ENCODE assay signal across 8 mouse cellular contexts in genomic region chr3:113080704-113081103, GRCm38 (mm10).
DNase-seq lines count a peak whose midpoint lies in the region; ATAC-seq and TF ChIP-seq lines count a peak whose summit lies in the region.

No protein-coding gene starts in this region.

- H3K27me3 ChIP-seq in heart, postnatal 0 days (ENCODE audit: control insufficient read depth, insufficient read depth, low read length) = no peaks in the 10 kb centered on the region
- H3K27me3 ChIP-seq in heart, embryonic 10.5 days (ENCODE audit: insufficient read depth, poor library complexity, severe bottlenecking) = no peaks in the 10 kb centered on the region
- no peaks in the 10 kb centered on the region for H3K27me3 ChIP-seq in midbrain, embryonic 12.5 days

- TF ChIP-seq EP300 in heart, postnatal 0 days (IDR thresholded peaks at IDR 0.05; ENCODE audit: low read depth) = no peak

- TF ChIP-seq CTCF in heart, postnatal 0 days (IDR thresholded peaks at IDR 0.05; ENCODE audit: low read depth) = peak; percentile 44

- no peak overlapping the region for H3K4me2 ChIP-seq in heart, postnatal 0 days (ENCODE audit: low read depth, low read length)
- H3K4me2 ChIP-seq in midbrain, embryonic 12.5 days (replicated peaks) = no peak overlapping the region

- ATAC-seq in heart, postnatal 0 days (ENCODE audit: insufficient read depth, low read depth) = no peak
- peak; percentile 71 for ATAC-seq in midbrain, embryonic 12.5 days (ENCODE audit: low FRiP score, low read depth)

- H3K27ac ChIP-seq in heart, postnatal 0 days (ENCODE audit: low read depth) = no peak overlapping the region
- H3K27ac ChIP-seq in heart, embryonic 10.5 days = no peak overlapping the region
- no peak overlapping the region for H3K27ac ChIP-seq in midbrain, embryonic 12.5 days (replicated peaks)

- no peaks in the 10 kb centered on the region for H3K36me3 ChIP-seq in heart, postnatal 0 days (replicated peaks; ENCODE audit: control insufficient read depth, insufficient read depth, low read length)
- H3K36me3 ChIP-seq in heart, embryonic 10.5 days = no peaks in the 10 kb centered on the region
- H3K36me3 ChIP-seq in midbrain, embryonic 12.5 days = no peaks in the 10 kb centered on the region

- no peaks in the 10 kb centered on the region for H3K9me3 ChIP-seq in heart, postnatal 0 days (replicated peaks; ENCODE audit: control insufficient read depth, low read length)
- no peaks in the 10 kb centered on the region for H3K9me3 ChIP-seq in heart, embryonic 10.5 days
- H3K9me3 ChIP-seq in midbrain, embryonic 12.5 days = no peaks in the 10 kb centered on the region

- peak; percentile 11 for DNase-seq in heart, postnatal 0 days (ENCODE audit: low spot score)
- no peak for DNase-seq in heart, embryonic 10.5 days (ENCODE audit: low spot score)
- peak; percentile 2 for DNase-seq in thymus, postnatal 25 days
- no peak for DNase-seq in thymus, adult 18-20 months
- peak; percentile 78 for DNase-seq in embryo, embryonic 10.5 days (ENCODE audit: low spot score)
- peak; percentile 6 to 66 for DNase-seq in kidney, postnatal 36 days
- DNase-seq in ovary, postnatal 36 days (ENCODE audit: low spot score) = no peak

- H3K9ac ChIP-seq in heart, postnatal 0 days (replicated peaks; ENCODE audit: low read depth, low read length) = no peak overlapping the region
- H3K9ac ChIP-seq in midbrain, embryonic 12.5 days (replicated peaks) = no peak overlapping the region

- no peaks in the 10 kb centered on the region for H3K4me1 ChIP-seq in heart, postnatal 0 days (ENCODE audit: control insufficient read depth, insufficient read depth)
- no peaks in the 10 kb centered on the region for H3K4me1 ChIP-seq in heart, embryonic 10.5 days
- no peaks in the 10 kb centered on the region for H3K4me1 ChIP-seq in midbrain, embryonic 12.5 days

- H3K4me3 ChIP-seq in heart, postnatal 0 days (ENCODE audit: low read depth, low read length) = no peak overlapping the region
- H3K4me3 ChIP-seq in heart, embryonic 10.5 days = no peak overlapping the region
- H3K4me3 ChIP-seq in midbrain, embryonic 12.5 days = no peak overlapping the region

- 0% methylated on average over 1 of the region's 1 CpGs for WGBS in heart, postnatal 0 days
- 0% methylated on average over 1 of the region's 1 CpGs for WGBS in heart, embryonic 10.5 days
- WGBS in midbrain, embryonic 12.5 days = 0% methylated on average over 1 of the region's 1 CpGs

Comparison
In these comparisons a context has a peak if more than half of its experiments do, and no peak if none do; other contexts are left out.
1. DNase-seq: peak in heart, postnatal 0 days (single experiment), thymus, postnatal 25 days (single experiment), embryo, embryonic 10.5 days (single experiment) and kidney, postnatal 36 days (2 of 2); none in heart, embryonic 10.5 days (single experiment), thymus, adult 18-20 months (0 of 2) and ovary, postnatal 36 days (single experiment).